ENCODE assay signal across 26 mouse cellular contexts in the genomic region with DNA sequence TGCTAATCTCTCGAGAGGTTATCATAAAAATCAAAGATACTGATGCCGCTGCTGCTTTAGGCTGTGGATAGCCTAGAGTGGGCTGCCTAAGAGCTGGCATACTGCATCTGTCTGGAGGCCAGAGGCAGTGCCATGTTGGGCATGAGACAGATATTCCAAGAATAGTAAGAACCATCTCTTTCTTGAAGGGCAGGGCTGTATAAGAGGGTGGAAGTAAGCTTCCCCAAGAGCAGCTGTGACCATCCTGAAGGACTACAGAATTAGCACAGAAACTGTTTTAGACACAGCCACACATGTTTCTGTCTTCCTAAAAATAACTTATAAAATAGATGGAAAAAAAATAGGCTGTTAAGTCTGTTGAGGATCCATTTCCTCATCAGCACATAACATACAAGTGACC.
"Had no signal": no experiment of that assay in that cellular context is flagged by ENCODE, and none has a peak within 500 bp of the region (broad histone marks: within the 10 kb centered on the region; RNA-seq: fewer than 3 reads in every experiment).

No protein-coding gene starts in this region.

- DNase-seq: gastrocnemius, postnatal 14 days; gastrocnemius, postnatal 36 days; heart, adult 11 months; heart, adult 2 months; heart, postnatal 14 days; heart, postnatal 36 days; kidney, adult 11 months; kidney, adult 2 months; kidney, adult 9 months; kidney, postnatal 14 days; kidney, postnatal 36 days; layer of hippocampus, adult 9-11 months; layer of hippocampus, postnatal 36 days; left cerebral cortex, postnatal 4 days had no signal

- H3K27me3 ChIP-seq: heart, embryonic 13.5 days; heart, embryonic 15.5 days; hindbrain, embryonic 13.5 days; hindbrain, embryonic 15.5 days; kidney, embryonic 15.5 days; limb, embryonic 13.5 days; limb, embryonic 15.5 days; liver, embryonic 12.5 days had no signal

- H3K9ac ChIP-seq: heart, embryonic 13.5 days; heart, embryonic 15.5 days; hindbrain, embryonic 13.5 days; hindbrain, embryonic 15.5 days; kidney, embryonic 15.5 days; limb, embryonic 13.5 days; limb, embryonic 15.5 days; liver, embryonic 12.5 days had no signal

- H3K4me3 ChIP-seq: heart, adult 2 months; heart, embryonic 13.5 days; heart, embryonic 15.5 days; hindbrain, embryonic 13.5 days; hindbrain, embryonic 15.5 days; kidney, embryonic 15.5 days; limb, embryonic 13.5 days; limb, embryonic 15.5 days; liver, embryonic 12.5 days had no signal

- H3K4me2 ChIP-seq: heart, embryonic 11.5 days; heart, embryonic 13.5 days; heart, embryonic 15.5 days; hindbrain, embryonic 13.5 days; hindbrain, embryonic 15.5 days; kidney, embryonic 15.5 days; limb, embryonic 13.5 days; limb, embryonic 15.5 days; liver, embryonic 12.5 days had no signal

- H3K36me3 ChIP-seq: heart, embryonic 13.5 days; heart, embryonic 15.5 days; hindbrain, embryonic 13.5 days; hindbrain, embryonic 15.5 days; kidney, embryonic 15.5 days; limb, embryonic 13.5 days; limb, embryonic 15.5 days; liver, embryonic 12.5 days had no signal

- H3K4me1 ChIP-seq: heart, embryonic 13.5 days; heart, embryonic 15.5 days; hindbrain, embryonic 13.5 days; hindbrain, embryonic 15.5 days; kidney, embryonic 15.5 days; liver, embryonic 12.5 days had no signal

- H3K9me3 ChIP-seq: heart, embryonic 15.5 days; hindbrain, embryonic 13.5 days; hindbrain, embryonic 15.5 days; kidney, embryonic 15.5 days; limb, embryonic 15.5 days; liver, embryonic 12.5 days had no signal

- ATAC-seq: hindbrain, postnatal 0 days; intestine, embryonic 16.5 days; liver, embryonic 12.5 days had no signal

- H3K27ac ChIP-seq: heart, adult 2 months; heart, embryonic 13.5 days; heart, embryonic 15.5 days; hindbrain, embryonic 13.5 days; hindbrain, embryonic 15.5 days; hindbrain, postnatal 0 days; kidney, embryonic 15.5 days; kidney, postnatal 0 days; limb, embryonic 13.5 days; limb, embryonic 15.5 days; liver, embryonic 12.5 days had no signal
